Mouse (Mus musculus) limb, embryonic 14.5 days (tissue): Measurements from ENCODE around the gene Fgfr2. TPM values are rescaled to one million over a fixed set of nuclear protein-coding genes. Genes with fewer than 3 reads are reported as not detected.

Experiments
- ATAC-seq: fragments of 200-750 bp; cut with Nextera tagmentation; 2 replicates; pipeline ENCODE4 v1.8.0; 2017; ENCODE audit warnings: low read depth, moderate number of reproducible peaks, moderate TSS enrichment; ENCODE audit not compliant: low FRiP score
- DNase-seq: peaks from one replicate; pipeline ENCODE4 v3.0.0-alpha.2; 2015; ENCODE audit warnings: low spot score
- H3K27ac ChIP-seq: fragments of 300-500 bp; sonication (generic); replicated peaks from 2 replicates; pipeline ENCODE4 v1.5.1; 2014; ENCODE audit warnings: low read depth, mild to moderate bottlenecking, low read length, moderate library complexity, mixed read lengths
- H3K27me3 ChIP-seq: fragments of 300-500 bp; sonication (generic); 2 replicates; pipeline ENCODE4 v1.6.1; 2014; ENCODE audit warnings: low read length, mixed read lengths; ENCODE audit not compliant: control insufficient read depth, insufficient read depth
- H3K36me3 ChIP-seq: fragments of 300-500 bp; sonication (generic); 2 replicates; pipeline ENCODE4 v1.6.1; 2014; ENCODE audit warnings: mild to moderate bottlenecking, low read length, moderate library complexity, mixed read lengths; ENCODE audit not compliant: control insufficient read depth, insufficient read depth
- H3K4me1 ChIP-seq: fragments of 300-500 bp; sonication (generic); 2 replicates; pipeline ENCODE4 v1.6.1; 2014; ENCODE audit warnings: antibody characterized with exemption, low read length, mixed read lengths; ENCODE audit not compliant: control insufficient read depth, insufficient read depth
- H3K4me2 ChIP-seq: fragments of 300-500 bp; sonication (generic); replicated peaks from 2 replicates; pipeline ENCODE4 v1.6.1; 2014; ENCODE audit warnings: low read depth, mild to moderate bottlenecking, low read length, moderate library complexity; ENCODE audit not compliant: severe bottlenecking
- H3K4me3 ChIP-seq: fragments of 300-500 bp; sonication (generic); replicated peaks from 2 replicates; pipeline ENCODE4 v1.5.1; 2014; ENCODE audit warnings: low read length
- H3K9ac ChIP-seq: fragments of 300-500 bp; sonication (generic); 2 replicates; pipeline ENCODE4 v1.6.1; 2014; ENCODE audit warnings: mild to moderate bottlenecking, low read depth, low read length, moderate library complexity; ENCODE audit not compliant: severe bottlenecking
- H3K9me3 ChIP-seq: fragments of 300-500 bp; sonication (generic); 2 replicates; pipeline ENCODE4 v1.6.1; 2016; ENCODE audit warnings: low read length; ENCODE audit not compliant: control insufficient read depth
- POLR2A ChIP-seq: fragments of 200-500 bp; IDR thresholded peaks from 2 replicates; pipeline ENCODE4 v1.8.0; 2012; ENCODE audit warnings: inconsistent platforms, mild to moderate bottlenecking, moderate library complexity, borderline replicate concordance; ENCODE audit not compliant: insufficient read depth, insufficient read length; ENCODE audit errors: extremely low read depth
- WGBS: fragments of 180-500 bp; shearing (Covaris S2); extraction: QIAGEN DNeasy Blood & Tissue Kit; methylation state at CpG from one replicate; pipeline ENCODE4 v1.1.7; 2014; 5-methylcytosine and 5-hydroxymethylcytosine counted together
- polyA plus RNA-seq, 2 experiments: library from polyadenylated mRNA; depleted of rRNA in 1 of 2; stranded (reverse) in 1 of 2; unstranded in 1 of 2; fragments of >200 nt; fragmentation: Nextera tagmentation in 1 of 2; extraction: Ambion mirVana in 1 of 2; gene quantifications; 2 replicates each; pipeline versions ENCODE4 v1.2.1 to v1.2.3; 2012 to 2014

Gene Fgfr2
- polyA plus RNA-seq, 2 experiments: 131 to 133 TPM

GRCm38 (mm10) chr7:131456714-131457113 lies 1666.4 kb downstream of the Fgfr2 start:
- Histone ChIP-seq H3K27ac (no peak overlapping the region), H3K9ac (no peak overlapping the region), H3K36me3 (no peaks in the 10 kb centered on the region), H3K9me3 (no peaks in the 10 kb centered on the region), H3K4me1 (no peaks in the 10 kb centered on the region), H3K4me2 (no peak overlapping the region), H3K4me3 (no peak overlapping the region), H3K27me3 (no peaks in the 10 kb centered on the region)
- no peak for TF ChIP-seq POLR2A
- DNase-seq (no peak), ATAC-seq (no peak)
- WGBS: 88% methylated on average over 5 of the region's 5 CpGs

- ATAC-seq (no peak), DNase-seq (no peak)
- Histone ChIP-seq H3K4me1 (no peaks in the 10 kb centered on the region), H3K9me3 (no peaks in the 10 kb centered on the region), H3K9ac (no peak overlapping the region), H3K36me3 (peaks cover 14% of the 10 kb centered on the region; the same call in 1 of the 2 replicates), H3K27me3 (no peaks in the 10 kb centered on the region), H3K4me3 (no peak overlapping the region), H3K27ac (no peak overlapping the region), H3K4me2 (no peak overlapping the region)
- TF ChIP-seq POLR2A: no peak
- 51% methylated on average over 3 of the region's 3 CpGs for WGBS
Measured at GRCm38 (mm10) chr7:131437051-131437450, 1686.1 kb downstream of the Fgfr2 start.

DNA sequence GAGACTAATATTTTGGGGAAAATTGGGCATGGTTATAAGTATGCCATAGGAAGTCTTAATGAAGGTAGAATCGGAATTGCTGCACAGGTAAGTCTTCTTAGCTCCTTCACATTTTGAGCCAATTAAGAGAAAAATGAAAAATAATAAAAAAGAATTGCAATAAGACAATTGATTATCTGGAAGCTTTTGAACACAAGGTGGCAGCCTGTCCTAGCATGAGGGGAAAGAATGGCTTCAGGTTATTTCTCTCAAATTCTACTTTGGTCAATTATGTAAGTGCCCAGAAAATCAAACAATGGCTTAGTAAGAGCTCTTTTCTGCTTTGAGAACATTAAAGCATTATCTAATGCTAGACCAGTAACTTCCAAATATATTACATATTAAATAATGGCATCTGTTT lies 1688.9 kb downstream of the Fgfr2 start:
- TF ChIP-seq POLR2A: no peak
- Histone ChIP-seq H3K36me3 (peaks cover 32% of the 10 kb centered on the region), H3K4me2 (no peak overlapping the region), H3K27me3 (no peaks in the 10 kb centered on the region), H3K4me3 (no peak overlapping the region), H3K27ac (no peak overlapping the region), H3K4me1 (no peaks in the 10 kb centered on the region), H3K9ac (no peak overlapping the region), H3K9me3 (no peaks in the 10 kb centered on the region)
- DNase-seq (no peak), ATAC-seq (no peak)
- 85% methylated on average over 1 of the region's 1 CpGs for WGBS

- whole genome bisulfite sequencing: 17% methylated on average over 1 of the region's 1 CpGs
- Histone ChIP-seq H3K9me3 (no peaks in the 10 kb centered on the region), H3K27ac (no peak overlapping the region), H3K9ac (no peak overlapping the region), H3K4me3 (no peak overlapping the region), H3K4me1 (no peaks in the 10 kb centered on the region), H3K27me3 (no peaks in the 10 kb centered on the region), H3K36me3 (peaks cover 44% of the 10 kb centered on the region), H3K4me2 (no peak overlapping the region)
- ATAC-seq (no peak), DNase-seq (peak; percentile 58)
- no peak for TF ChIP-seq POLR2A
Measured at GRCm38 (mm10) chr7:131432244-131432643, 1690.9 kb downstream of the Fgfr2 start.

DNA sequence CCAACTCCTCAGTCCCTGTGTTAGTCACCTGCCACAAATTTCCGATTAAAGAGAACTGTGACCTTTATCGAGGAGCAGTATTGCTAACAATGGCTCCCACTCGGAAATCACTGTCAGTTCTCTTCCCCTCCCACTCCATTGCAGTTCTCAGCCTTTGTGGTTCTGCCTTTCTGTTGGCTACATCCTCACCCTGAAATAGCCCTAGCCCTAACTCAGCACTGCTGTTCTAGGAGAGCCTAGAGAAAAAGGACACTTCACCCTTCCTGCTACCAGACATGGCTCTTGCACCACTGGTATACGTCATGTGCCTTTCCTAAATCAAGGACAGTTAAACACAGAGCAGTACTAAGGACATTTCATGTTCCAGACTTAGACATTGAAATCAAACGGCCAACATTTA lies 1695.8 kb downstream of the Fgfr2 start:
- WGBS: 90% methylated on average over 5 of the region's 5 CpGs
- no peak overlapping the region for H3K4me2 ChIP-seq
- TF ChIP-seq POLR2A: no peak
- no peak overlapping the region for H3K9ac ChIP-seq
- DNase-seq: no peak
- no peaks in the 10 kb centered on the region for H3K4me1 ChIP-seq
- no peaks in the 10 kb centered on the region for H3K27me3 ChIP-seq
- H3K27ac ChIP-seq: no peak overlapping the region
- H3K4me3 ChIP-seq: no peak overlapping the region
- H3K36me3 ChIP-seq: peaks cover 46% of the 10 kb centered on the region
- ATAC-seq: no peak
- no peaks in the 10 kb centered on the region for H3K9me3 ChIP-seq

GRCm38 (mm10) chr7:131424912-131425311 lies 1698.2 kb downstream of the Fgfr2 start:
- Histone ChIP-seq H3K36me3 (peaks cover 26% of the 10 kb centered on the region), H3K27me3 (no peaks in the 10 kb centered on the region), H3K4me1 (no peaks in the 10 kb centered on the region), H3K4me3 (no peak overlapping the region), H3K9me3 (no peaks in the 10 kb centered on the region), H3K4me2 (no peak overlapping the region), H3K27ac (no peak overlapping the region), H3K9ac (no peak overlapping the region)
- no peak for TF ChIP-seq POLR2A
- WGBS: 80% methylated on average over 2 of the region's 2 CpGs
- DNase-seq (no peak), ATAC-seq (no peak)
